Mouse (Mus musculus) embryo, embryonic 9.5 days (tissue): ENCODE data around the gene Esam.

Experiments
- DNase-seq: peaks from one replicate; pipeline ENCODE4 v3.0.0-alpha.2; 2017; ENCODE audit errors: extremely low spot score

Gene Esam

GRCm38 (mm10) chr9:37530031-37530887 is 2.4 kb downstream of the Esam start:
- peak; percentile 61 for DNase-seq

GRCm38 (mm10) chr9:37530888-37531705 is 3.2 kb downstream of the Esam start:
- peak; percentile 61 for DNase-seq

- no peak for DNase-seq
Measured at GRCm38 (mm10) chr9:37536851-37537250, 9.0 kb downstream of the Esam start.

DNA sequence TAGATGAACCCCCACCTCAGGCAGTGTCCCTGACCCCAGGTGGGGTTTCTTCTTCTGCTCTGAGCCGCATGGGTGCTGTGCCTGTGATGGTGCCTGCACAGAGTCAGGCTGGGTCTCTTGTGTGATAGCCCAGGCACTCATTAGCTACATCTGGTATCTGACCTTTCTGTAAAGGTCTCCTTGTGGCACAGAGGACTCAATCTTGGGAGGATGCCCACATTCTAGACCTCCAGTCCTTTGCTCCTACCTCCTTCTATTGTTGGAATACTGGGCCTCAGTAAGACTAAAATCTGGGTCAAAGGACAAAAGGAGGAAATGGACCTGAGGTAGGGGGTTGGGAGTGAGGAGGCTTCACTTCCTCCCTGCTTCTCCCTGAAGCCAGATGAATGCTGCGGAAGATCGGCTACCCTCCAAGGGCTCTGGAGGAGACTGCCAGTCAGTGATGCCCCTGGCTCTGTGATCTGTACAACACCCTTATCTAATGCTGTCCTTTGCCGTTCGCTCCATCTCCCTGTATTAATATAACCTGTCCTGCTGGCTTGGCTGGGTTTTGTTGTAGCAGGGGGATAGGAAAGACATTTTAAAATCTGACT is 9.9 kb downstream of the Esam start:
- no peak for DNase-seq

- DNase-seq: no peak
Measured at GRCm38 (mm10) chr9:37539170-37540025, 11.5 kb downstream of the Esam start, which contains the start of gene Vsig2. Vsig2 (plus strand) TSS chr9:37539255.

DNA sequence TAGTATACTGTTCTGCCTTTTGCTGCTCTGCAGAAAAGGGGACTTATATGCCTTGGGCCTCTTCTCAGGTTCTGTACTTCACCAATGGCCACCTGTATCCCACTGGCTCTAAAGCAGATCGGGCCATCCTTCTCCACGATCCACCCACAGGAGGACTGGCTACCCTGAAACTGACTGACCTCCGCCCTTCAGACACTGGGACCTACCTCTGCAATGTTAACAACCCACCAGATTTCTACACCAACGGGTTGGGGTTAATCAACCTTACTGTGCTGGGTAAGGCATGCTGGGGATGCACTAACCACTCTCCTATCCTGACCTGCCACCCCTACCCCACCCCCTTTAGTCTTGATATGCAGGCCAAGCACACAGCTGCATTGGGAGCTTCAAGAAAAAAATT is 12.3 kb downstream of the Esam start:
- DNase-seq: no peak

DNA sequence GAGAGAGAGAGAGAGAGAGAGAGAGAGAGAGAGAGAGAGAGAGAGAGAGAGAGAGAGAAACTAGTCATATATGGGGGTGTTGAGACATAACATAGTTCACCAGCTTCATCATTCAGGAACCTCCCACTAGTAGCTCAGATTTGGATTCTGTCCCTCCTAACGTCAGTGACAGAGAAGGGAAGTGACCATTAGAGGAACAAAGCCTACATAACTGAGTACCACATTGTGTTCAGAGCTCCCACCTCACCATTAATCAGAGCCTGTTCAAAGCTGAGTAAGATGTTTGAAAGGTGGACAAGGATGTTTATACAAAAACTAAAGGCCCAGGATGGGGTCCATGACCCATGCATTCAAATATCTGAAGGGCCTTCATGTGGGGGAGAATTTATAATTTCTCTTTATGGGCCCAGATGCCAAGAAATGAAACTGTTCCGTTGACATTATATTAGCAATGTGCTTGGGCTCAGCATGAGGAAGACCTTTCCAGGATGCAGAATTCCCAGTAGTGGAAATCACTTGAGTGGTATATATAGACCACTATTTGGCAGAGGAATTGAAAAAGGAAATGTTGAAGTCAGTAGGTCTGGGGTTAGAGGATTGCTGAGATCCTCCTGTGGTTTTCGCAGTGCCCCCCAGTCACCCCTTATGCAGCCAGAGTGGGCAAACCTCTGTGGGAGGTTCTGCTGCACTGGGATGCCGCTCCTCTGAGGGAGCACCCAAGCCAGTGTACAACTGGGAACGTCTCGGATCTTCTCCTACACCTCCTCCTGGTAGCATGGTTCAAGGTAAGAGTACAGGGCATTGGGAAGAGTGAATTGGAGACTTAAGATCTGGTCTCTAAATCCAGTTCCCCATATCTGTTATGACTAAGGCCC is 13.1 kb downstream of the Esam start:
- DNase-seq: no peak

- no peak for DNase-seq
Measured at GRCm38 (mm10) chr9:37541851-37542642, 14.2 kb downstream of the Esam start.

- DNase-seq: no peak
Measured at GRCm38 (mm10) chr9:37543869-37544440, 16.1 kb downstream of the Esam start.

DNA sequence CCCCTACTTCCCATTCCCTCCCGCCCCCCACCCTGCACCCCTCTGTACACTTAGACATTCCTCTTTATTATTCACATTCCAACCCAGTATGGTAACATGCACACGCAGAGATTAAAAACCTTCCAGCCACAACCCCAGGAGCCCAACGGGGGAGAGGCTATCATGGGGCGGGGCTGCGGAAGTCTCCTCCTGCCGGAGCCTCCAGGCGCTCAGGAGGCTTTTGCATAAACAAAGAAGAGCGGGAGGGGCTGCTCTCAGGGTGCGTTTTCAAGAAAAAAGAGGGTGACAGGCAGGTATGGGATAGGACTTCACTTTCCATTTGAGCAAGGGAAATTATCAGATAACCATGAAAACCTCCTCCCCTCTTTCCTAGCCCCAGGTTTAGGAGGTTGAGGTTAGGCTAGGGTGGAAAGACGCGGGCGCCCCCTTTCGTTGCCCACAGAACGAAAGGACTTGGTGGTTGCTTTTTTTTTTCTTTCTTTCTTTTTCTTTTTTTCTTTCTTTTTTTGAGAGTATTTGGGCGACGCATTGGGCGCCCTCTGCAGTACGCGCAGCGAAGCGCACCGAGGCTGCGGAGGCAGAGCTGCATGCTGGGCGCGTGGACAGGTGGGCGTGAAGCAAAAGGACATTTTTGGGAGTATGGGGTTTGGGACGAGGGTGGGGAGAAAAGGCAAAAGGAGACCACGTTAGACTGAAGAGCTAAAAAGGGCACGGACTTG is 16.7 kb downstream of the Esam start:
- DNase-seq: peak; percentile 67

DNA sequence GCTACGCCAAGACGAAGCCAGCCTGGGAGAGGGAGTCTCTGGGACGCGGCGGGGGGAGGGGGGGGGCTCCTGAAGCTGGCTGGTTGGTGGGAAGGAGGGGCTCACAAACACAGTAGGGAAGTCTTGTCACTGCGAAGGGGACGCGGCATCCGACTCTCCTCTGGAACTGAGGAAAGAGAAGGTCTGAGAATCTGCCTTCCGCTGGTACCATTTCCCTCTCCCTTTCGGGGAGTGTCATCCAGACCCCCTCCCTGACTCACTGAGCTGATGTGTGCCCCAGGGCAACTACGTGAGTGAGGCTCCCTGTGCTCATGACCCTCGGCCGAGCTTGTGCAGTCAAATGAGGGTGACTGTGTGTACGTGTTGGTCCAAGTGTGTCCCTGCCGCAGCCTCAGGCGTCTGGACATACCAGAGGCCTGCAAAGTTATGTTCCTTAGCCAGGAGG is 17.3 kb downstream of the Esam start:
- peak; percentile 24 for DNase-seq

- DNase-seq: no peak
Measured at GRCm38 (mm10) chr9:37545847-37546452, 18.1 kb downstream of the Esam start.

GRCm38 (mm10) chr9:37546889-37547288 is 19.0 kb downstream of the Esam start:
- DNase-seq: no peak

- DNase-seq: no peak
Measured at GRCm38 (mm10) chr9:37550435-37550834, 22.6 kb downstream of the Esam start.

DNA sequence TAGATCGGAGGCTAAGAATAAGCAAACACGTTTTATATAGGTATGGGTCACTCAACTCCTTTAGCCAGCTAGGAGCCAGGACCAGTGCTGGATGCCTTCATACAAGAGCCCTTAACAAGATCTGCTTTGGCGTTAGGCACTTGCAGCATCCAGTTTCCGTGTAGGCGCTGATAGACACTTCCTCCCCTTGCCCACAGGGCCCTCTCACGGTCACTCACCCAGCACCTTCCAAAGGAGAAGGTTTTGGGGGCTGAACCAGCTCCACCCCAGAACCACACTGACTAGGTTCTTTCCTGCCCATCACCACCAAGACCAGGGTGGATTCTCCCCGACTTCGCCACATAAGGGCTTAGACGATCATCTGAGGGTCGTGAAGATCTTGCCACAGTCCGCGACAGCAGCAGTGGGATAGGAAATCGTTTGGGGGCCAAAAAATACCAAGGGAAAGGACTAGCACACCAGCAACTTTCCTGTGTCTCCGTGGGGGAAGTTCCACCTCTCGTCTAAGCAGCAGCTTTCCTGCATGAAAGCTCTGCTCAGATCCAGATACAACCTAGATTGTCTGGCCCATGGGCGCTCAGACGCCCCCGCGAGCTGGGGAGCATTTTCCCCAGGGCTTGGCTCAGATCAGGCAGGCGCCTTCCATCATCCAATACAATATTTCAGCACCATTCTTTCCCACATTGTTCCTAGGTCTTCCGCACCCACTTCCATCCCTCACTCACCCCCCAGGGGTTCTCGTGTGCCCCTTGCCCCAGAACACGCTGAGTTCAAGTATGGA is 24.1 kb downstream of the Esam start:
- DNase-seq: peak; percentile 22

- DNase-seq: peak; percentile 81
Measured at GRCm38 (mm10) chr9:37552536-37553293, 24.8 kb downstream of the Esam start, which contains the start of gene Nrgn. Nrgn (minus strand) TSS chr9:37552904.
